Mouse (Mus musculus) erythroblast, embryonic 14.5 days (primary cell): ENCODE results near the gene Ssmem1. TPM values are rescaled to one million over a fixed set of nuclear protein-coding genes. Genes with fewer than 3 reads are reported as not detected.

ENCODE experiments used
- H3K27me3 ChIP-seq: 2 replicates; pipeline ENCODE4 v1.6.1; 2012; ENCODE audit warnings: inconsistent platforms; ENCODE audit not compliant: control insufficient read depth
- H3K36me3 ChIP-seq: 2 replicates; pipeline ENCODE4 v1.6.1; 2012; ENCODE audit warnings: mild to moderate bottlenecking, inconsistent platforms; ENCODE audit not compliant: control insufficient read depth
- H3K4me1 ChIP-seq: 2 replicates; pipeline ENCODE4 v1.6.1; 2012; ENCODE audit warnings: inconsistent platforms; ENCODE audit not compliant: control insufficient read depth
- H3K4me3 ChIP-seq: replicated peaks from 2 replicates; pipeline ENCODE3; 2012; ENCODE audit warnings: moderate library complexity, mild to moderate bottlenecking, inconsistent platforms
- H3K9me3 ChIP-seq: 2 replicates; pipeline ENCODE4 v1.6.1; 2012; ENCODE audit warnings: low read length, inconsistent platforms, mixed read lengths; ENCODE audit not compliant: control insufficient read depth
- GATA1 ChIP-seq: IDR thresholded peaks from 2 replicates; pipeline ENCODE4 v1.6.1; 2012; ENCODE audit warnings: low read length, inconsistent platforms, mixed read lengths
- TAL1 ChIP-seq: IDR thresholded peaks from 3 replicates; pipeline ENCODE4 v1.6.1; 2012; ENCODE audit warnings: low read length, inconsistent platforms, mixed read lengths
- polyA plus RNA-seq: library from polyadenylated mRNA; stranded (reverse); fragments of >175 nt; gene quantifications from 2 replicates; pipeline ENCODE4 v1.2.3, GENCODE M21; 2012

Gene Ssmem1
- polyA plus RNA-seq, 1 experiment, result not detected

DNA sequence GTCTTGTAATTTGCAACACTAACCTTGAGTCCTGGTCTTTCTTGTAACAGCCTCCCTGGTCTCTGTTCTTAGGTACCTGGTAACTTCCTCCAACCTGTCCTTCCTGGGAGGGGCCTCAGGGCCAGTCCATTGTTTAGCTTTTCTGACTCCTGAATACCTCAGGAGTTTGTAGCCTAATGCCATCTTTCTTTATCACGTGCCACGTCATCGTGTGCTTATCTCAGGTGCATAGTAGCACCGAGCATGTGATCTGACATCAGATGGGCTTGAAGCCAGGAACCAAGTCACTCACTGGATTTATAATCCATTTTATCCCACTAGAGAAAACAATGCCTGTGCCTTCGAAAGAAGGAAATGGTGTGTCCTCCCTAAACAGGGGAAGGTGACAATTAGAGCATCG is 53.9 kb downstream of the Ssmem1 start:
- H3K4me1 ChIP-seq, result no peaks in the 10 kb centered on the region
- no peak overlapping the region for H3K4me3 ChIP-seq
- no peak for TF ChIP-seq TAL1
- no peak for TF ChIP-seq GATA1
- H3K9me3 ChIP-seq, result no peaks in the 10 kb centered on the region
- H3K27me3 ChIP-seq, result no peaks in the 10 kb centered on the region
- no peaks in the 10 kb centered on the region for H3K36me3 ChIP-seq

DNA sequence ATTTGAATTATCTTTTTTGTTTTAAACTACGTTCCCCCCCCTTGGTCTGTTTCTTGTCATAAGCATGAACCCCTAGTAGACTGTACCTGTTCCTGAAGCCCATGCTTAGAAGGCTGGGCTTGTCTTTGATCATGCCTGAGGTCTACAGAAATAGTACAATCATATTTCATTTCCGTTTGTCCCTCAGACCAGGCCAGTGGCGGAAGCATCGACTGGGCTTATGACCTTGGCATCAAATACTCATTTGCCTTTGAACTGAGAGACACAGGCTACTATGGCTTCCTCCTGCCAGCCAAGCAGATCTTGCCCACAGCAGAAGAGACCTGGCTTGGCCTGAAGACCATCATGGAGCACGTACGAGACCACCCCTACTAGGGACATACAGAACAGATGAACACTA is 54.4 kb downstream of the Ssmem1 start:
- Histone ChIP-seq H3K9me3 (no peaks in the 10 kb centered on the region), H3K4me1 (no peaks in the 10 kb centered on the region), H3K27me3 (no peaks in the 10 kb centered on the region), H3K36me3 (no peaks in the 10 kb centered on the region), H3K4me3 (no peak overlapping the region)
- TF ChIP-seq GATA1 (no peak), TAL1 (no peak)

DNA sequence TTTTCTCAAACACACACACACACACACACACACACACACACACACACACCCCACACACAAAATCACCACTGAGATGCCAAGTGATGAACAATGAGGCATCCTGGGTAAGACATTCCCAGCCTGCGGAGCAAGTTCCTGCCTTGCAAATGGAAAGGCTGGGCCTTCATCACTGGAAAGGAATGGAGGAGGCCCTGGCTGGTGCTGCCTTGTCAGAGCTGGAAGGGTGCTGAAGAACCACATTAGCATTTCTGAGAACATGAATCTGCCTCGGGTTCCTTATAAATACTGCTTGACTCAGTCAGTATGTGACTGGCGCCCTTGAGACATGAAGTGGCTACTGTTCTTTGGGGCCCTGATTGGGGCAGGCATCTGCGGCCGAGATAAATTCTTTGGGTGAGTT is 58.4 kb downstream of the Ssmem1 start, which contains the start of gene Cpa4:
Cpa4 (plus strand) TSS at position 301 of the 400 bp plus-strand sequence.
- H3K9me3 ChIP-seq, result no peaks in the 10 kb centered on the region
- H3K4me3 ChIP-seq, result no peak within 1 kb of the TSS
- no peaks in the 10 kb centered on the region for H3K4me1 ChIP-seq
- TF ChIP-seq GATA1 (no peak), TAL1 (no peak)
- no peaks in the 10 kb centered on the region for H3K27me3 ChIP-seq
- H3K36me3 ChIP-seq, result no peaks in the 10 kb centered on the region

DNA sequence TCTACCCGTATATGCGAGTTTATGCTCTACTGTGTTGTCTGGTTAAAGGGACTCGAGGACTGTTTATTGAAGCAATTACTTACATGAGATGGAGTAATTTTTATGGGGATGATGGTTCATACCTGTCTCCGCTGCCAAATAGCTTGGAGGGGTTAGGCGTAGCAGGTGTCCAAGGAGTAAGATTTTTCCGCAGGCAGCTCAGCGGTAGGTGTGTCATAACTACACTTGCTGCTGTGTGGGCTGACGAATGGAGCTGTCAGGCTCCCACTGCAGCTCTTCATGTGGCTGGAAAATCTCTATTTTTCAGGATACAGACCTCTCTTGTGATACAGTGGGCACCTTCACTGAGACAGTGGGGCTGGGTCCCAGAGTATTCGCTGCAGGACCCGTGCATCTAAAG is 59.7 kb downstream of the Ssmem1 start:
- no peak for TF ChIP-seq TAL1
- TF ChIP-seq GATA1, result no peak
- Histone ChIP-seq H3K27me3 (no peaks in the 10 kb centered on the region), H3K9me3 (no peaks in the 10 kb centered on the region), H3K36me3 (no peaks in the 10 kb centered on the region), H3K4me1 (no peaks in the 10 kb centered on the region), H3K4me3 (no peak overlapping the region)

Other genes starting within 250 kb of the Ssmem1 start
- gene Ube2h, start 205.3 kb upstream of the Ssmem1 start, polyA plus RNA-seq, result 18.3 and 28.7 TPM in 2 replicates
- gene Zc3hc1, start 118.8 kb upstream of the Ssmem1 start, polyA plus RNA-seq, result 1.1 and 1.9 TPM in 2 replicates
- gene Klhdc10, start 108.0 kb upstream of the Ssmem1 start, polyA plus RNA-seq, result 0.87 and 0.88 TPM in 2 replicates
- 0.37 and 0.53 TPM in 2 replicates for gene Tmem209, start 66 bp upstream of the Ssmem1 start, polyA plus RNA-seq
- gene Cpa2, start 31.7 kb downstream of the Ssmem1 start, polyA plus RNA-seq, result not detected in 2 replicates
- not detected in 2 replicates for gene Cpa4, start 58.5 kb downstream of the Ssmem1 start, polyA plus RNA-seq
- not detected in 2 replicates for gene Cpa5, start 101.2 kb downstream of the Ssmem1 start, polyA plus RNA-seq
- gene Cpa1, start 129.4 kb downstream of the Ssmem1 start, polyA plus RNA-seq, result not detected in 2 replicates
- 1.3 TPM in 2 replicates for gene Cep41, start 183.9 kb downstream of the Ssmem1 start, polyA plus RNA-seq
- 0.44 and 0.54 TPM in 2 replicates for gene Mest, start 213.7 kb downstream of the Ssmem1 start, polyA plus RNA-seq